Mouse (Mus musculus): Measurements from ENCODE around the gene Grik5.

Grik5 gene

DNA sequence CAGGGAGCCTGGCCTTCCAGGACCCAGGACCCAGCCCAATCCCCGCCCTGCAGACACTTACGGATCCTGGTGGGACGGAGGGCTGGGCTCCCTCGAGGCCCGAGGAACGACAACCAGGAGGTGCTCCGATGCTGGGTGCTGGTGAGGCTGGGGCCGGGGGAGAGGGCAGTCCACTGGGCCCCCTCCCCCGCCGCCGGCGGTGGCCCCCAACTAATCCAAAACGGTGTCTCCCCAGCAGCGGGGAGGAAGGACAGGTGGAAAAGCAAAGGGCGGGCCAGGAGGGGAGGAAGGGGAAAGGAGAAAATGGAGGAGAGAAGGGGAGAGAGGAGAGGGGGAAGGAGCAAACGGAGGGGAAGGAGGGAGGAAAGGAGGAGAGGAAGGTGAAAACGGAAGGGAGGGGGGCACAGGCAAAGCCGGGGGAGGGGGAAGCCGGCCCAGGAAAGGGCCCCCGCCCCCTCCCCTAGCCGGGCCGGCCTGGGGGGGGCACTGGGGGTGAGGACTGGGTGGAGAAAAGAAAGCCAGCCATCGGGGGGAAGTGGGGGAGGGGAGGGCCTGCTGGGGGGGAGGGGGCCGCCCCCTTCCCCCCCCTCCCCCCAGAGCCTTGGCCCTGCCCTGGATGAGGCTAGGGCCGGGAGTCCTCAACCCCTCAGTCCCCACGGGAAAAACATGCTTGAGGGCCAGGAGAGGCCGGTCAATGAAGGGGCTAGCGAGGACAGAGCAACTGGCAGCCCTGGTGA is at the start of gene Grik5, which contains the start of gene Zfp574:
TSS of gene Grik5 (minus strand) at position 368 of the 737 bp plus-strand sequence.
TSS of gene Zfp574 (plus strand) at position 589 of the 737 bp plus-strand sequence.
- ChIA-PET CTCF (no interaction called here), POLR2A (interaction anchor here in 1 of 4 experiments (0.6 kb wide), 1 partner anchor 255 kb away, joined by 3 read pairs; no protein-coding TSS in a partner anchor)

DNA sequence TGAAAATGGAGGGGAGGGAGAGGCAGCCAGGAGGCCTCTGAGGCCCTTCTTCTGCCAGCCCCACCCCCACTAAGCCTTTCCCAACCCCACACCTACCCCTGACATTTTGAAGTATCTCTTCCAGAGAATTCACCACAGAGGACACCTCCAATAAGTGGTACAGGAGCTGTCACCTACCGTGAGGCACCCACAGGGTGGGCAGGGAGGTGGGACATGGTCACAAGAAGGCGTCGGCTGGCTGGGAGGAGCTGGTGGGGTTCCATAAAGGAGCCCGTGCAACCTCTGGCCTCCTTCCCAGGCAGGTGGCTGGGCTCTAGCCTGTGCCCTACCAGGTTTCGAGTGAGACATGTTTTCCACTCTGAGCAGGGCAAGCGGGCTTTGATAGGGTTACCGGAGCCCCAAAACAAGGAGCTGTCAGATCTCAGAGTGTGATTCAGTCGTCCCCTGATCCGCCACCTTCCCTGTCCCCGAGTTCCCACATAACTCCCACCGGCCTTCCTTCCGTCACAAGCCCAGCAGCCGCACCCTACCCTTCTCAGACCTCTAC is 49.2 kb upstream of the Grik5 start:
- ChIA-PET POLR2A (interaction anchor here in 3 of 4 experiments (0.8 to 1.3 kb wide), 6 partner anchors 11 to 170 kb away, joined by 3 to 5 read pairs (median 4); no protein-coding TSS in a partner anchor), CTCF (interaction anchor here in 2 of 4 experiments (0.5 to 1.8 kb wide), 11 partner anchors 12 to 177 kb away, joined by 3 to 10 read pairs (median 4); partner anchors contain the start of gene Pafah1b3 (in 1 of the 2))

DNA sequence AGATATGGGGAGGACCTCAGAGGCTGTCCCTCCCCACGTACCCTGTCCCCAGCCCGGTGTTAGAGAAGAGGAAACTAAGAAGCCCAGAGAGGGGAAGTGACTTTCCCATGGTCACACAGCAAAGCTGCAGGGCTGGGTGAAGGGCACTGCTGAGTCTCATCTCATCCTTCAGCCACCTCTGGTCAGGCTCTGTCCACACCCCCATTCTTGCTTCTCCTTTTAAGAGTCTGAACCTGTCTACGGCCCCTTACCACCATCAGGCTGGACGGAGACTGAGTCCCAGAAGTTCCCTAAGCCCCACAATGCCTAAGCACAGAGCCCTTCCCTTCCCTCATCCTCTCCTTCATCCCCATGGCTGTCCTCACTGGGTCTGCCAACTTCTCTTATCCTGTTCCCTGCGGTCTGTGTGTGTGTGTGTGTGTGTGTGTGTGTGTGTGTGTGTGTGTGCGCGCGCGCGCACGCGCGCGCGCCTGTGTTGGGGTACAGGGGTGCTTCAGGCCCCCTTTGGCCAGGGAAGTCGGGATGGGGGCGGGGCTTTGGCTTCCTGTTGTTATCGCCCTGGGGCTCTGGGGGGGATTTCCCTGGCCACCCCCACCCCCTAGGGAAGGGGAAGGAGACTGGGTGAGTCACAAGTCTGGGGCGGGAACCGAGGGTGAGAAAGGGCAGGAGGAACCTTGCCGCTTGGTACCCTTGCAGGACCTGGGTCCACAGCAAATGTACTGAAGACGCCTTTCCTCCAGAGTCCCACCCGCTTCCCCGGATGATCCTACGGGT is 48.1 kb upstream of the Grik5 start:
- ChIA-PET CTCF (interaction anchor here in 1 of 4 experiments (0.7 to 1.0 kb wide), 2 partner anchors 67 to 702 kb away, joined by 3 read pairs; no protein-coding TSS in a partner anchor), POLR2A (interaction anchor here in 1 of 4 experiments (1.3 kb wide), 1 partner anchor 11 kb away, joined by 3 read pairs; no protein-coding TSS in a partner anchor)

DNA sequence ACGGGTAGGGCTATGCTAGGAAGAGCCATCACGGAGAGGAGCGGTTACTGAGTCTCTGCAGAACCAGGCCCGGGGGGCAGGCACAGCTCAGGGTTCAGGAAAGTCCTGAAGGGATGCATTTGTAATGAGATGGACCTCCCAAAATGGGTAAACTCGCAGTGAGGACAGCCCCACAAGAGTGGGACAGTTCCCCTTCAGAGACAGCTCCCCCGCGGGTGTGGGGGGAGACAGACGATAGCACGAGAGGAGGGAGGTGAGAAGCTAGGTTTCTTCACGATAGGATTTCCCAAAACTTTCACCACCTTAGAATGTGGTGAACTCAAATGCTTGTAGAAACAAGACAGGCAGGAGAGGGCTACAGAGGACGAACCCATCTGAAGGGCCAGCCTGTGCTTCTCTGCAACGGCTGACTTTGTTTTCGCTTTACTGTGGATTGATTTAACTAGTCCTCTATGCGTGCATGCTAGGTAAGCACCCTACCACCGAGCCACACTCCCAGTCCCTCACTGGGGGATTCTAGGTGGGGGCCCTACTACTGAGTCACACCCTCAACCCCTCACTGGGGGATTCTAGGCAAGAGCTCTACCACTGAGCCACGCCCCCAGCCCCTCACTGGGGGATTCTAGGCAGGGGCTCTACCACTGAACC is 40.9 kb upstream of the Grik5 start:
- ChIA-PET CTCF (interaction anchor here in 3 of 4 experiments (0.7 to 1.6 kb wide), 5 partner anchors 9 to 77 kb away, joined by 3 to 5 read pairs (median 3); no protein-coding TSS in a partner anchor), POLR2A (interaction anchor here in 2 of 4 experiments (1.2 kb wide), 3 partner anchors 20 to 66 kb away, joined by 3 read pairs; partner anchors contain the start of gene Pou2f2 (in 1 of the 2))

DNA sequence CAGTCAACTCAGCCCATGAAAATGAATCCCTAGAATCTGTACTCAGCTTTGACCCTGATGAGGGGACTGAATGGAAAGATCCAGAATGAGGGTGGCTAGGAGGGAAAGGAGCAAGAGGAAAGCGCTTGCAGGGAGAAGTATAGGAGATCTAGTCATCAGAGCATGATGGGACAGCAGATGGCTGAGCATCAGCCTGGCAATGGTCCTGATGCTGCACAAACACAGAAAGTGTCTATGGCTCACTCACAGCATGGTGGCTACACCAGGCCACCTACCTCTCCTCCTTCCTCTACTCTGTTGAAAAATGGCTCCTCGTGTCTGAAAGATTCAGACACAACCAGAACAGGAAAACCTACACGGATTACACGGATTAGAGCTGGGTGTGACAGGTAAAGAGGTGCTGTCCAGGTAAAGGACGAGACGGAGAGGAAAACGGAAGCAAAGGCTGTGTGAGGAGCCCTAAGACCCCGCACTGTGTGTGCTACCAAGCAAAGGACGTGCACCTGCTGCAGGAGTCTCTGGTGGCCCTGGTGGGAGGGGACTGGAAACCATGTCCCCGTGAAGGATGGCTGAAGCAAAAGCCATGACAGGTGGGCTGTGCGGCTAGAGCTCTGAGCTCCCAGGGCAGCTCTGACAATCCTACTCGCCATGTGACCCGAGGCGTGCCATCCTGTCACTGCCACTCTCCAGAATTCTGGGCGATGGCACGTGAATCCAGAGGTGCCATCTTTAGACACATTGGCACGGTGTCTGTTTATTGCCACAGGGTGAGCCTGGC is 40.2 kb upstream of the Grik5 start:
- ChIA-PET CTCF (interaction anchor here in 3 of 4 experiments (0.7 to 1.6 kb wide), 4 partner anchors 10 to 76 kb away, joined by 3 to 5 read pairs (median 4); no protein-coding TSS in a partner anchor), POLR2A (no interaction called here)

DNA sequence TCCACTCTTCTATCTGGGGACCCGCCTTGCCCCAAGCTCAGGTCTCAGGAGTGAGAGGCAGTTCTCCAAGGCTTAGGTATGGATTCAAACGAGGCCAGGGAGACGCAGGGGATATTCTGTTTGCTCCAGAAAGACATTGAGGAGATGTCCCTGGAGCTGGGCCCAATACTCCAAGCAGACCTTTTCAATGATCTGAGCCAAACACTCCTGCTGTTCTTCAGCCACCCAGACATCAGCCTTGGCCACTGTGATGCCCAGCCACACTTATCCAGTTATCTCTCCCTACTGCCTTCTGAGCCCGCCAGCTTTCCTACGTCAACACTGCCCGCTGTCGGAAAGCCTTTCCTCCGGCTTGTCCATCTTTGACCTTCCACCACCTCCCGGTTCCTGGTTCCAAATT is 38.2 kb upstream of the Grik5 start:
- ChIA-PET POLR2A (interaction anchor here (0.7 to 2.3 kb wide), 12 partner anchors 9 to 292 kb away, joined by 3 to 6 read pairs (median 4); partner anchors contain the start of genes Dedd2 (in 1 of the 4) and Zfp526 (in 1 of the 4)), CTCF (interaction anchor here in 3 of 4 experiments (0.6 to 2.8 kb wide), 12 partner anchors 13 to 489 kb away, joined by 3 to 14 read pairs (median 5); partner anchors contain the start of gene Megf8 (in 1 of the 3))

DNA sequence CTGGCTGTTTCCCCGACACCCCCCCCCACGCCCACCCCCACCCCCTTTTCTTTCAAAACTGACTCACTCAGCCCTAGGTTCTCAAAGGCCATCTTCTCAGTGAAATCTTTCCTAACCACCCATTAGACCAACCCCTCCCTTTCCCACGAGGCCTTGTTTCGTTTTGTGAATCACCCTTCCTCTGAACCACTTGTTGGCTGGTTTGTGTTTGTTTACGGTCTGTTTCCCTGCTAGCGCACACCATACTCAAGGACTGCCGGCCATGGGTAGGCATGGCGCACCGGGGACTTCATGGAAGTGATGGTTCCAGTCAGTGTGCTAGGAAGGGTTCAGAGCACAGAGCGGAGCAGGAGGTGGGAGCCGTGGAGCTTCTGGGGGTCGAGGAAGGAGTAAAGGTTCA is 37.2 kb upstream of the Grik5 start:
- CTCF ChIA-PET = interaction anchor here in 3 of 4 experiments (0.6 to 2.8 kb wide), 13 partner anchors 12 to 300 kb away, joined by 3 to 14 read pairs (median 5); partner anchors contain the start of gene Megf8 (in 1 of the 3)

DNA sequence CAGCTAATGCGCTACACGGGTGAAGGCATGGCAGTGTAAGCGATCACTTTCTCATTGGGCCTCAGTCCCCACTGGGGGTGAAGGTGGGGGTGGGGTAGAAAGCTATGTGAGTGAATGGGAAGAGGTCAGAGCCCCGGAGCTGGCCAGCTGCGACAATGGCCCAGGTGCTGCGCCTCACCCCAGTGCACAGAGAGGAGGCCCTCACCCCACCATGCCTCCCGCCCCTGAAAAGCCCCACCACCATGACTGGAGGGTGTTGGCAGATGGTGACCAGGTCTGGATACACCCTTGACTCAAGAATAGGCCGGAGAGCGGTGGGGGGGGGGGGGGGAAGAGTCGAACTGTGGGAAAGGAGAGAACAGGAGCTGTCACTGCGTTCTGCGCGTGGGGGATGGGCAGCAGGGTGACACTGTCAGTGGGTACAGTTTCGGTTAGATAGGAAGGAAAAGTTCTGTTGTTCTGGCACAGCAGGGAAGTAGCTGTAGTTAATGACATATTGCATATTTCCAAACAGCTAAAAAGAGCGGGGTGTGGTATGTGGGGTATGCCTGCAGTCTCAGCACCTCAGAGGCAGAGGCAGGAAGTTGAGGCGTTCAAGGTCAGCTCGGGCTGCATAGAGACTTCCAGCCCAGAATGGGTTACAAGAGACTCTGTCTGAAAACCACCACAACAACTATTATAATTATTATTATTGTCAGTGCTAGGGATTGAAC is 34.8 kb upstream of the Grik5 start:
- ChIA-PET POLR2A (interaction anchor here in 2 of 4 experiments (0.7 to 1.3 kb wide), 10 partner anchors 9 to 113 kb away, joined by 3 to 5 read pairs (median 3); partner anchors contain the start of gene Dedd2 (in 1 of the 2)), CTCF (interaction anchor here (0.6 to 2.9 kb wide), 44 partner anchors 8 to 658 kb away, joined by 3 to 39 read pairs (median 5); partner anchors contain the start of gene Megf8 (in 2 of the 4))

More for the DNA sequence above, 37.2 kb upstream of the Grik5 start:
- POLR2A ChIA-PET = interaction anchor here in 3 of 4 experiments (1.0 to 2.3 kb wide), 8 partner anchors 10 to 128 kb away, joined by 3 to 6 read pairs (median 3); partner anchors contain the start of genes Dedd2 (in 1 of the 3), Gsk3a (in 1 of the 3) and Zfp526 (in 1 of the 3)

DNA sequence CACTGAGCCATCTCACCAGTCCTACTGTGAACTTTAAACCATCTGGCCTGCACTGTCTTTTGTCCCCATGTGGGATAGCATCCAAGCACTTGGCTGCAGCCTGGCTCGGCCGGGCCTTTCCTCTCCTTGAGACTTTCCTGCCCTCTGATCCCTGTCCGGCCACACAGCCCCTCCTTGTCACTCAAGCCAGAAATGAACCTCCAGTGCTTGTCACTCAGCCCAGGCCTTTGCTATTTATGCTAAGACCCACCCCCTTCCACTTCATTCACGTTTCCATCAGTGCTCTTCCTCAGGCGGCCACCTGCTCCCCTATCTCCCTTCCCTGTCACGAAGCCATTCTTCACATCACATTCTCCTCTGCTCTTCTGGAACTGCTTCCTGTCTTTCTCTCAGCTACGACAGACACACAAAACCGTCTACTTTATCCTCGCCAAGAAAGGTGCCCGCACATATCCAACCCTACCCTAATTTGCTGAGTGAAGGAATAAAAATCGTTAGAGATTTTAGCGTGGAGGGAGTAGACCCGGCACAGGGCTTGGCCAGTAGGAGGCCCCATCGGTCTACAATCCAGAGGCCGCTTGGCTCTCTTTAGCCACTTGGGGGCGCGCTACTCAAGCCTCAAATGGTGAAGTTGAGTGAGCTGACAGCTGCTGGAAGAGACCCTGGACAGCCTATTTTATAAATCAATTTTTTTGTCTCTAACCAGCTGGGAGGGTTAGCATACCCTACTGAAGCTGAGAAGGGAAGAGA is 33.4 kb upstream of the Grik5 start:
- ChIA-PET POLR2A (interaction anchor here in 1 of 4 experiments (0.9 to 1.1 kb wide), 2 partner anchors 18 to 173 kb away, joined by 3 read pairs; no protein-coding TSS in a partner anchor), CTCF (interaction anchor here (0.5 to 2.9 kb wide), 73 partner anchors 8 to 1378 kb away, joined by 3 to 39 read pairs (median 4); partner anchors contain the start of genes Megf8 (in 2 of the 4), Pafah1b3 (in 2 of the 4), Cic (in 1 of the 4) and Dedd2 (in 1 of the 4))

DNA sequence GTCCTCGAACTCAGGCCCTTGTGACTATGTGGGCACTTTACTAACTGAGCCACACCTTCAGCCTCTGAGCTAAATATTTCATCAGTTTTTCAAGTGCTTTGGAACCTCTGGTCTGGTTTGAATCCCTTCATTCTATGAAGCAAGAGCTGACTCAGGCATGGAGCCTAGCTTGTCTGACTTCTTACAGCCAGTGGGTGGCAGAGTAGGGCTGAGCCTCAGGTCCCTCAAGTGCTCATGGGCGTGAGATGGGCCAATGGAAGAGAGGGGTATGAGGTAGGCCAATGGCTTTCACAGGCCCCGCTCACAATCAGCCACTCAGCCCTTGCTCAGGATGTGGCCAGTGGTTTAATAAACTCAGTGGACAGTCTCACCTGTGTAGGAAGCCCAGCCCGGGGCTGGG is 27.4 kb upstream of the Grik5 start:
- ChIA-PET CTCF (interaction anchor here (0.5 to 2.0 kb wide), 38 partner anchors 10 to 500 kb away, joined by 3 to 13 read pairs (median 4); partner anchors contain the start of genes Pou2f2 (in 2 of the 4) and Pafah1b3 (in 1 of the 4)), POLR2A (interaction anchor here in 3 of 4 experiments (0.7 to 1.6 kb wide), 8 partner anchors 10 to 178 kb away, joined by 3 to 6 read pairs (median 4); partner anchors contain the start of gene Rabac1 (in 1 of the 3))

DNA sequence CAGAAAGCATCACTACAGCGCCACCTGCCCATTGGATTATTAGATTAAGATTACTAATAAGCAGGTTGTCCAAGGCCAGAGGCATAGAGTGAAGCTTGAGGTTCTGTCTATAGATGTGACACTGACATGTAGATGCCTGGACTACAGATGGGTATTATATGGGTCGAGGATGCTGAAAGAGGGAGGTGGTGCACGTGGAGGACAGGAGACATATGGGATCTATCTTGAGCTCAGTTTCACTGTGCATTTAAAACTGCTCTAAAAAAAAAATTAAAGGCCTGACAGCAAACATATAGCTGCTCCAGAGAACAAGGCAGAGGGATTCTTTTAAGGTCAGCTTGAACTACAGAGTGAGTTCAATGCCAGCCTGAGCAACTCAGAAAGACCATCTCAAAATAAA is 26.0 kb upstream of the Grik5 start:
- ChIA-PET POLR2A (interaction anchor here in 2 of 4 experiments (0.5 to 1.4 kb wide), 9 partner anchors 9 to 624 kb away, joined by 3 to 8 read pairs (median 3); no protein-coding TSS in a partner anchor), CTCF (interaction anchor here (0.5 to 2.0 kb wide), 7 partner anchors 8 to 311 kb away, joined by 3 to 11 read pairs (median 4); no protein-coding TSS in a partner anchor)

DNA sequence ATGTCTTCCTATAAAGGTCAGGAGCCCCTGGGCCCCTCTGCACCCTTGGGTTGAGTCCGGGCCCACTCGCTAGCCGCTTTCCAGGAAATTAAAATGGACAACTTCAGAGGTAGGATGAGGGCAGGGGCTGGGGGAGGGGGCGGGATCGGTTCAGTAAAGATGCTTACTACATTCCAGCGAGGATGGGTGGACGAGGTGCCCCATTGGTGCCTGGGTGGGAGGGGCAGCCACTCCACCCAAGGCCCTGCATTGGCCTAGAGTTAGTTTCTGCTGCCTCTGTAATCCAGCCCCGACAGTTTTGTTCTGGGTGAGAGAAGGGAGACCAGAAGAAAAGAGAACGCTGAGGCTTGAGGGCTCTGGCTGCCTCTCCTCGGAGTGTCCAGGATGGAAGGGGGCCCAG is 17.7 kb upstream of the Grik5 start:
- ChIA-PET CTCF (interaction anchor here in 2 of 4 experiments (0.7 to 1.1 kb wide), 3 partner anchors 10 to 510 kb away, joined by 3 to 4 read pairs (median 4); no protein-coding TSS in a partner anchor), POLR2A (interaction anchor here in 2 of 4 experiments (0.6 to 5.3 kb wide), 4 partner anchors 9 to 178 kb away, joined by 4 to 20 read pairs (median 4); partner anchors contain the start of gene Cic (in 1 of the 2))

DNA sequence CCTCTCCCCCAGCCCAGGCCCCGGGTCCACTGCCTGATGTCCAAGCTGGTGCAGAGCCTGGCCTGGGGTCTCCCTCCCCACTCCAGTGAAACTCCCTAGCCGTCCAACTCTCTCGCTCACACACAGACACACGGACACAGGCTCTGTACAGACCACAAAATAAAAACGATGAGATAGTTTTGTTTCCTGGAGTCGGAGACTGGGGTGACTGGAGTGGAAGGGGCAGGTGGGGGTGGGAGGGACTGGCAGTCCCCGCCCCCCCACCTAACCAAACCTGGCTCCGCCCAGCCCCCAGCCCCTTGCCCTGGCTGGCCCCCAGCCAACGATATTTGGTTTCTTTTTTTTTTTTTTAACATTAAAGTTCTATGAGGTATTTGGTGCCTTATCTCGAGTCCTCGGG is 16.8 kb upstream of the Grik5 start:
- CTCF ChIA-PET = interaction anchor here in 2 of 4 experiments (0.5 to 1.1 kb wide), 4 partner anchors 10 to 510 kb away, joined by 3 to 4 read pairs (median 4); no protein-coding TSS in a partner anchor

DNA sequence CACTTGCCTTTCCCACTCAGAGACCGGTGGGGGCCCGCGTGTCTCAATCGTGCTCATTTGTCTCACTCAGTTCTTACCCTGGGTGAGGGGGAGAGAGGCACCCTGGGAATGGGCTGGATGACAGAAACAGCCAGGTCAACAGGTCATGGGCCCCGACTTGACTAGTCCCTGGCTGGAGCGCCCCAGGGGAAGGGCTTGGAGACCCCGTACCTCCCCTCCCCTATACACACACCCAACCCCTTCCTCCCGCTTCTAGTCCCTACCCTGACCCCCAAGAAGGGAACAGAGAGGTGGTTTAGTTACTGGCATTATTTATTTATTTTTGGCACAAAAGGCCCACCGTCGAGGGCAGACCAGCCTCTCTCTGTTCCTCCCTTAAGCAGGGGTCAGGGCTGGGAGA is 16.4 kb upstream of the Grik5 start:
- CTCF ChIA-PET = interaction anchor here in 2 of 4 experiments (0.5 to 1.6 kb wide), 5 partner anchors 11 to 120 kb away, joined by 3 to 5 read pairs (median 4); no protein-coding TSS in a partner anchor

More for the DNA sequence above, 16.8 kb upstream of the Grik5 start:
- POLR2A ChIA-PET = interaction anchor here in 2 of 4 experiments (0.5 to 0.9 kb wide), 4 partner anchors 10 to 1693 kb away, joined by 4 to 5 read pairs (median 4); partner anchors contain the start of gene Cic (in 1 of the 2)

More for the DNA sequence above, 16.4 kb upstream of the Grik5 start:
- POLR2A ChIA-PET = interaction anchor here in 1 of 4 experiments (0.5 to 1.0 kb wide), 2 partner anchors 15 to 1693 kb away, joined by 3 to 4 read pairs; no protein-coding TSS in a partner anchor

Data from embryonic stem cell, embryonic (primary cell).